Comparison of ENCODE assay signal across 9 mouse cellular contexts in the genomic region with DNA sequence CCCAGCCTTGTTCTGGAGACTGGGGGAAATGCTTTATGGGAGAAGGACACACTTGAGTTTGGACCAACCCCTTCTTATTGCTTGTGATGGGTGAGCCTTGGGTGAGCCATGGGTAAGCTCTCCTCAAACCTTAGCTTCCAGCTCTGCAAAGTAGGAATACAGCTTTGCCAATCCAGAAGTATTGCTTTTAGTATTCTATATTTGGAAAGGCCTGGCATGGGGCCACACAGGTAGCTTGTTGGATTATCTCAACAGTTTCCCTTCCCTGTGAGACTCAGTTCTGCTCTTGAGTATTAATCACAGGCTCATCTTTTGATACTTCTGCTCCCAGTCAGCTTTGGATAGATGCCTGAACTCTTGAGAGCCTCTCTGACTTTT. TPM values are rescaled to one million over a fixed set of nuclear protein-coding genes. Genes with fewer than 3 reads are reported as not detected.
DNase-seq lines count a peak whose midpoint lies in the region; ATAC-seq and TF ChIP-seq lines count a peak whose summit lies in the region.
"Had no signal": no experiment of that assay in that cellular context is flagged by ENCODE, and none has a peak within 500 bp of the region (broad histone marks: within the 10 kb centered on the region; RNA-seq: fewer than 3 reads in every experiment).

No protein-coding gene starts in this region.

- H3K27me3 ChIP-seq in embryonic facial prominence, embryonic 15.5 days, result no peaks in the 10 kb centered on the region
- no peaks in the 10 kb centered on the region for H3K27me3 ChIP-seq in intestine, embryonic 14.5 days (replicated peaks; ENCODE audit: control insufficient read depth, insufficient read depth, low read length)
- no peaks in the 10 kb centered on the region for H3K27me3 ChIP-seq in midbrain, embryonic 16.5 days (ENCODE audit: control insufficient read depth, insufficient read depth, low read depth, low read length)

- H3K4me1 ChIP-seq in embryonic facial prominence, embryonic 15.5 days, result peaks cover 44% of the 10 kb centered on the region
- peaks cover 21% of the 10 kb centered on the region for H3K4me1 ChIP-seq in intestine, embryonic 14.5 days (replicated peaks; ENCODE audit: control insufficient read depth, insufficient read depth, low read length)
- peaks cover 36% of the 10 kb centered on the region for H3K4me1 ChIP-seq in midbrain, embryonic 16.5 days (ENCODE audit: control insufficient read depth, insufficient read depth, low read length)

- peak overlapping the region; percentile 76 for H3K4me2 ChIP-seq in embryonic facial prominence, embryonic 15.5 days (replicated peaks)
- peak overlapping the region; percentile 87 for H3K4me2 ChIP-seq in intestine, embryonic 14.5 days (ENCODE audit: low read length)
- peak overlapping the region; percentile 97 for H3K4me2 ChIP-seq in midbrain, embryonic 16.5 days (ENCODE audit: low read length)

- no peak for ATAC-seq in embryonic facial prominence, embryonic 15.5 days (ENCODE audit: insufficient number of reproducible peaks, low FRiP score, low TSS enrichment, low read depth)
- ATAC-seq in intestine, embryonic 14.5 days (replicated peaks; ENCODE audit: low FRiP score, low TSS enrichment, low read depth), result no peak
- no peak for ATAC-seq in midbrain, embryonic 16.5 days

- H3K9me3 ChIP-seq in embryonic facial prominence, embryonic 15.5 days (replicated peaks), result no peaks in the 10 kb centered on the region
- H3K9me3 ChIP-seq in intestine, embryonic 14.5 days (ENCODE audit: control insufficient read depth, low read length), result no peaks in the 10 kb centered on the region
- no peaks in the 10 kb centered on the region for H3K9me3 ChIP-seq in midbrain, embryonic 16.5 days (replicated peaks; ENCODE audit: control insufficient read depth, low read length, poor library complexity, severe bottlenecking)

- no peaks in the 10 kb centered on the region for H3K36me3 ChIP-seq in embryonic facial prominence, embryonic 15.5 days
- no peaks in the 10 kb centered on the region for H3K36me3 ChIP-seq in intestine, embryonic 14.5 days (ENCODE audit: control insufficient read depth, insufficient read depth, low read length)
- no peaks in the 10 kb centered on the region for H3K36me3 ChIP-seq in midbrain, embryonic 16.5 days (ENCODE audit: control insufficient read depth, insufficient read depth, low read length)

- no peak for TF ChIP-seq CTCF in layer of hippocampus, adult 2 months (conservative IDR thresholded peaks at IDR 0.05)

- 0 out of 2 replicates have a peak overlapping the region, but pooled peaks have one; percentile 97 for H3K9ac ChIP-seq in embryonic facial prominence, embryonic 15.5 days
- peak overlapping the region; percentile 83 for H3K9ac ChIP-seq in intestine, embryonic 14.5 days (ENCODE audit: low read length)
- H3K9ac ChIP-seq in midbrain, embryonic 16.5 days (ENCODE audit: low read depth, low read length), result peak overlapping the region; percentile 95

- intact Hi-C loops in left cerebral cortex, postnatal 36 days (cut with DNase I), result loop anchor here (5.0 kb wide), 1 partner anchor 80 kb away; a partner anchor contains a TSS

- no peak for DNase-seq in layer of hippocampus, adult 2 months (ENCODE audit: low spot score in 2 of 2)
- no peak for DNase-seq in layer of hippocampus, postnatal 36 days
- no peak for DNase-seq in intestine, embryonic 14.5 days (ENCODE audit: low spot score)
- no peak for DNase-seq in layer of hippocampus, adult 8-10 months (ENCODE audit: low spot score in 2 of 2)
- DNase-seq in right cerebral cortex, adult 18-20 months, result no peak
- DNase-seq in left cerebral cortex, postnatal 36 days (ENCODE audit: low spot score in 2 of 2), result no peak
- DNase-seq: cerebellum, postnatal 14 days had no signal

- H3K27ac ChIP-seq in layer of hippocampus, adult 2 months, result no peak overlapping the region
- peak overlapping the region; percentile 39; the same call in 1 of the 2 replicates for H3K27ac ChIP-seq in embryonic facial prominence, embryonic 15.5 days (replicated peaks)
- no peak overlapping the region for H3K27ac ChIP-seq in intestine, embryonic 14.5 days (ENCODE audit: low read depth)
- H3K27ac ChIP-seq in midbrain, embryonic 16.5 days (ENCODE audit: low read length), result no peak overlapping the region

- H3K4me3 ChIP-seq in layer of hippocampus, adult 2 months, result peak overlapping the region; percentile 97
- H3K4me3 ChIP-seq in embryonic facial prominence, embryonic 15.5 days (replicated peaks), result peak overlapping the region; percentile 96
- H3K4me3 ChIP-seq in intestine, embryonic 14.5 days (ENCODE audit: low read depth, low read length), result peak overlapping the region; percentile 84
- H3K4me3 ChIP-seq in midbrain, embryonic 16.5 days (ENCODE audit: low read depth, low read length), result peak overlapping the region; percentile 92

RNA-seq across cellular contexts. Expression of a gene that starts 1.3 kb away (rescaled TPM):
- total RNA-seq in layer of hippocampus, adult 2 months (2021), result 10 to 100 TPM; 55.2 to 55.3 TPM
- 10 to 100 TPM; 54.5 to 59.8 TPM for total RNA-seq in layer of hippocampus, postnatal 36 days (2021)
- polyA plus RNA-seq in embryonic facial prominence, embryonic 15.5 days (2015; fragmentation: Nextera tagmentation; extraction: Ambion mirVana), result 36.0 and 38.7 TPM in 2 replicates
- polyA plus RNA-seq in intestine, embryonic 14.5 days (2014; fragmentation: Nextera tagmentation; extraction: Ambion mirVana), result 24.0 and 25.8 TPM in 2 replicates
- polyA plus RNA-seq in midbrain, embryonic 16.5 days (2015; fragmentation: Nextera tagmentation; extraction: Ambion mirVana), result 26.2 and 28.3 TPM in 2 replicates
- 10 to 100 TPM; 46.0 to 58.0 (median 50.2) TPM for total RNA-seq in layer of hippocampus, adult 8-10 months (2022)
- total RNA-seq in left cerebral cortex, postnatal 36 days (2021), result 10 to 100 TPM; 45.2 to 55.9 TPM

RNA-seq across cellular contexts. Expression of a gene that starts 22.6 kb away (rescaled TPM):
- 1 to 10 TPM; 5.6 to 7.1 TPM for total RNA-seq in layer of hippocampus, adult 2 months (2021)
- 1 to 10 TPM; 6.8 to 6.9 TPM for total RNA-seq in layer of hippocampus, postnatal 36 days (2021)
- polyA plus RNA-seq in embryonic facial prominence, embryonic 15.5 days (2015; fragmentation: Nextera tagmentation; extraction: Ambion mirVana), result 0.45 and 0.65 TPM in 2 replicates
- 0.62 and 0.89 TPM in 2 replicates for polyA plus RNA-seq in intestine, embryonic 14.5 days (2014; fragmentation: Nextera tagmentation; extraction: Ambion mirVana)
- polyA plus RNA-seq in midbrain, embryonic 16.5 days (2015; fragmentation: Nextera tagmentation; extraction: Ambion mirVana), result 2.7 and 3.2 TPM in 2 replicates
- total RNA-seq in layer of hippocampus, adult 8-10 months (2022), result 10 to 100 TPM in 1 of 4 experiments, 1 to 10 TPM in 3; 6.2 to 10.8 (median 8.6) TPM
- total RNA-seq in left cerebral cortex, postnatal 36 days (2021), result 1 to 10 TPM; 6.6 to 7.8 TPM
